Mouse (Mus musculus) embryo, embryonic 11 days (tissue): Measurements from ENCODE around the gene Cd151.

Experiments
- DNase-seq: peaks from one replicate; pipeline ENCODE4 v3.0.0-alpha.2; 2015

The Cd151 gene

DNA sequence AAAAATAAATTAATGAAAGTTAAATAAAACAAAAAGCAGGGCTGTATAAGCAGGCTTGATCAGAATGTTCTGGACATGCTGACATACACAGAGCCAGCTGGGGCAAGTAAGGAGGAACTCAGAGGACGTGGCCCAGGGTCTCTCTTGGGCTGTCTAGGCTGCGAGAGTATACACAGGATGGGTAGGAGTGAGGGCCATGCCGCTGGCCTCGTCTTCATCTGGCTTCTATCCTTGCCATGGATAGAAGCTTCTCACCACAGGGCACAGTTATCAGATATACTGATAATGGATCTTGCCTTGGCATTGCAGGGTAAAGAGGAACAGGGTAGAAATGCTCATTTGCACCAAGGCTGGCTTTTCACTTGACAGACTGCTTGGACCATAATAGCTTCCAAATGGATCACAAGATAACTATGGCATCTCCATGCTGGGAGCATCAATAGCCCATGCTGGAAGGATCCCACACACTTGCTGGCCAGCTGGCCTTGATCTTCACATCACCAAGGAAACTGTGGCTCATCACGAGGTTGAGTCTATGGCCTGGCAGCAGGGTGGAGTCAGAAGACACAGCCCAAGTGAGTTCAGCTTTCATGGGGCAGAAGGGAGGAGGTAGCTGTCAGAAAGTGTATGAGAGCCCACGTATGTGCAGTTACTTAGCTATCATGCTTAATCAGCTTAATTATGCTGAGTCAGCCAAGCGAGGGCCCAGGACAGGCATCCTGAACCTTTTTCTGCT, 34.8 kb downstream of the Cd151 start:
- no peak for DNase-seq

DNA sequence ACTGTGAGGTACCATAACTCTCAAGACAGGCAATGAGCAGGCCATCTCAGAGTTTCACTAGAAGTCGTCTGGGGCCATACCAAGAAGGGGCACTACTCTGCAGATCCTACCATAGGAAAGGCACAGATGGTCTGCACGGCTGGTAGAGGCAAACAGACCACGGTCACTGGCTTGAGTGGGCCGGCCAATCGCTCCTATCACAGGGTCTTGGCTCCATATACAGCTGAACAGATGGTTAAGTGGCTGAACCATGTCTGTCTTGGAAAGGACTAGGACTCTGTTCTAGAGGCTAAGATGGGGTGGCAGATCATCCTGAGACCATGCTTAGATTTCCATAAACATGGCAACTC, 35.3 kb downstream of the Cd151 start:
- DNase-seq = no peak

DNA sequence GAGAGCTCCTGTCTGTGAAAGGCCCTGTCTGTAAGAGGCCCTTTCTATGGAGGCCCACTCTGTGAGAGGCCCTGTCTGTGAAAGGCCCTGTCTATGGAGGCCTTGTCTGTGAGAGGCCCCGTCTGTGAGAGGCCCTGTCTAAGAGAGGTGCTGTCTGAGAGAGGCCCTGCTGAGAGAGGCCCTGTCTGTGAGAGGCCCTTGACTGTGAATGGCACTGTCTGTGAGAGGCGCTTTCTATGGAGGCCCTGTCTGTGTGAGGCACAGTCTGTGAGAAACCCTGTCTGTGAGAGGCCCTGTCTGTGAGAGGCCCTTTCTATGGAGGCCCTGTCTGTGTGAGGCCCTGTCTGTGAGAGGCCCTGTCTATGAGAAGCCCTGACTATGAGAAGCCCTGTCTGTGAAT, 39.1 kb downstream of the Cd151 start:
- no peak for DNase-seq

DNA sequence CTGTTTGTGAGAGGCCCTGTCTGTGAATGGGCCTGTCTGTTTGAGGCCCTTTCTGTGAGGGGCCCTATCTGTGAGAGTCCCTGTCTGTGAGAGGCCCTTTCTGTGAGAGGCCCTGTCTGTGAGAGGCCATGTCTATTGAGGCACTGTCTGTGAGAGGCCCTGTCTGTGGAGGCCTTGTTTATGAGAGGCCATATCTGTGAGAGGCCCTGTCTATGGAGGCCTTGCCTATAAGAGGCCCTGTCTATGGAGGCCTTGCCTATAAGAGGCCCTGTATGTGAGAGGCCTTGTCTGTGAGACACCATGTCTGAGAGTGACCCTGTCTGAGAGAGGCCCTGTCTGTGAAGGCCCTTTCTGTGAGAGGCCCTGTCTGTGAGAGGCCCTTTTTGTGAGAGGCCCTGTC, 41.0 kb downstream of the Cd151 start:
- DNase-seq = no peak

DNA sequence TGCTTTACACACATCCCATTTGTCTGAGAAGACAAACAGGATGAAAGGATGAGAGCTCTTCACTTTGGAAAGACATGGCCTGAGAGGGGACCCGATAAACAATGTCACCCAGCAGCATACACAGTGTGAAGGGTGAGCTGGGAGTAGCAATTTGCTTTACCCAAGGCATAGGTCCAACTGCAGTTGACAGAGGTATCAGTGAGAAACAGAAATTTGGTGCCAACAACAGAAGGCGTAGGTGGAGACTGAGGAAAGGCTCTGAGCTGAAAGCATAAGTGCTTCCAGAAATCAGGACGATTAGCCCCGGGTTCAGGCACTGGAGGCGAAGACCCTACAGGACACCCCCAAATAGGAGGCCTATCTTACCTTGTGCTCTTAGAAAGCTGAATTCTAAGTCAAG, 43.0 kb downstream of the Cd151 start:
- no peak for DNase-seq

DNA sequence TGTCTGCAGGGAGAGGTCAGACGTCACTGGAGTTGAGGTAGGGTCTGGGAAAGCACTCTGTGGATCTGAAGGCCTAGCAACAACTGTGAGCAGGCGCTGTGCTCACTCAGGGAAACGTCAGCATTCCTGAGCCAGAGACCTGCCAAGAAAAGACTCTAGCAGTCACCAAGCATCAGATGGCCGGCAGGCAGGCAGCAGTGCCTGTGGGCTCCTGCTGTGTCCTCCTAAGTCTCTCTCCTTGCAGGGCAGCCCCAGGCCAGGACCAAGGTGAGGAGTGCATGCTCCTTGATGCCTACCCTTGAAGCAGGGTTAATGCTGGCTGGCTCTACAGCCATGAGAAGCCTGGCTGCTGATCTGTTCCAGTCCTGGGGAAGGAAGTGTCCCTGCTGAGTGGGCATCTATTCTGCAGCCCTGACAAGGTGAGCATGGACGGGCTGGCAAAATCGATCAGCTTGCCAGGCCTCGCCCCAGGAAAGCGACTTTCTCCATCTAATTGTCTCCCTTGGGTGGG, 43.5 kb downstream of the Cd151 start:
- no peak for DNase-seq

DNA sequence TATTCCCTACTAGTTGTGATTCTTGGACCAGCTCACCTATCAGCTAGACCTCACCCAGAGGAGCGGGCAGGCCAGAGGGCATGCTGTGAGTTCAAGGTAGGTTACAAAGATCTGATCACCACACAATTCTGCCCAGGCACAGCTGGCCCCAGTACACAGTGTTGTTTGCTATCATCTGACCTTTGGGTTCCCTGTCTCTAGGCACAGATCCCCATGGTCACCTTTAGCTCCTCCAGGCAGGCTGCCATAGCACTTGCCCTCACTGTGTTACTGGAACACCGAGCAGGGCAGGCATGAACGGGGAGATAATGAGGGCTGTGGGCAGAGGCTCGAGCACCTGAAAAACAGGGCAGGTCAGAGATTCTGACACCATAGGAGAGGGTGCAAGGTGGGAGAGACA, 50.4 kb downstream of the Cd151 start:
- DNase-seq = no peak

DNA sequence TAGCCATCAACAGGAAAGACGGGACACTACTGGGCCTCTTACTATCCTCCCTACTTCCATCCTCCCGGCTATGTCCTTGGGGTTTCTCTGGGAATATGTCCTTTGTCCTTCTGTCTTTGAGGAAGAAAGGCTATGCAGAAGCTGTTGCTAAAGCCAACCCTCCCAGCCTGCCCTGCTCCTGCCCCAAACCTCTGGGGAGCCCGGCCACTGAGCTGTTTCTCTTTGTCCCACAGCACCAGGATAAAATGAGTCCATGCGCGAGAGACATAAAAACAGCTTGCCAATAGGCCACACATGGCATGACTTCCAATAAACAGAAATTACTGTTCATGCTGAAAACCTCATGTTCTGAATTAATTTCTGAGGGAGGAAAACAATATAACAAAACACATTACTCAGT, 51.1 kb downstream of the Cd151 start:
- DNase-seq = no peak

DNA sequence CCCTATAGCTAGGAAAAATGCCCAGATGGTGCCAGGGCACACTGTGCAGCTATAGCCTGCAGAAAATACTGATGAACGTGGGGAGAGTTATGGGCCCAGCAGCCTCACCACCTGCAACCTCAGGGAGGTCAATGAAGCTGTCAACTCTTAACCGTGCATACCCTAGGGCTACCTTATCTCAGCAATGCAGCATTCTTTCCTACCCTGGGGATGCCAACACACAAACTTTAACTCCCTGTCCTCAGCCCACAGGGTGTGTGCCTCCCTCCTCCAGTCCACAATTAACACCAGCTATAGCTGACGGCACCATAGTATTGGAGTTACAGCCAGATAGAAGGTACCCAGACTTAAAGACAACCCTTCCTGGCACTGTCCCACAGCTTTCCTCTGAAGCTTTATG, 51.7 kb downstream of the Cd151 start:
- DNase-seq = no peak

DNA sequence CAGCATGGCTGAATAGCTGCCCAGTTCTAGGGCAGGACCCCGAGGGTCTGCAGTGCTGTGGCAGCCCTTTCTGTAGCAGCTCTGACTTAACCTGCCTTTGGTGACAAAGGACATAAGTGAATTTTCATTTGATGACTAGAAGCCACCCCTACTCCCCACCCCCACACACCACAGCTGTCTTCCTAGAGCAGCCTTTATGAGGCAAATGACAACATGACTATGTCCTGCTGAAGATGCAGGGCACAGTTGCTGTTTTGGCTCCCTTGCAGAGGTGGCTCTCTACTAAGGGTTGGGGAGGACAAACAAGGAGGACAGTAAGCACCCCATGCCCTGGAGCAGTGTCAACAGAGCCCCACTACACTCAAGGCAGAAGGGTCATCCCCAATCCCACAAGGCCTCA, 52.6 kb downstream of the Cd151 start:
- DNase-seq = no peak
